Mouse (Mus musculus) G1E-ER4 (cell line): ENCODE data around the gene Bpifa5. TPM values are rescaled to one million over a fixed set of nuclear protein-coding genes. Genes with fewer than 3 reads are reported as not detected.

Experiments used
- GATA1 ChIP-seq: IDR thresholded peaks from one replicate; pipeline ENCODE4 v1.8.0; 2012; ENCODE audit warnings: low read length, inconsistent platforms
- polyA plus RNA-seq: library from polyadenylated mRNA; stranded (reverse); fragments of >175 nt; gene quantifications from 2 replicates; pipeline ENCODE4 v1.2.3, GENCODE M21; 2012

Gene Bpifa5
- polyA plus RNA-seq: not detected in 2 replicates

GRCm38 (mm10) chr2:154162307-154162706 is at the start of gene Bpifa5:
Gene Bpifa5, plus strand, starts transcription at chr2:154162607.
- no peak for TF ChIP-seq GATA1

GRCm38 (mm10) chr2:154117381-154117780 is 45.0 kb upstream of the Bpifa5 start:
- no peak for TF ChIP-seq GATA1

GRCm38 (mm10) chr2:154130120-154130519 is 32.3 kb upstream of the Bpifa5 start, which contains the start of gene Bpifa3:
Gene Bpifa3, plus strand, starts transcription at chr2:154130336.
- TF ChIP-seq GATA1: no peak

- no peak for TF ChIP-seq GATA1
Measured at GRCm38 (mm10) chr2:154142580-154142979, 19.8 kb upstream of the Bpifa5 start, which contains the start of gene Bpifa1. Gene Bpifa1, plus strand, starts transcription at chr2:154142880.

GRCm38 (mm10) chr2:154143735-154144134 is 18.7 kb upstream of the Bpifa5 start:
- no peak for TF ChIP-seq GATA1

- TF ChIP-seq GATA1: no peak
Measured at GRCm38 (mm10) chr2:154147496-154147895, 14.9 kb upstream of the Bpifa5 start.

GRCm38 (mm10) chr2:154158433-154158832 is 4.0 kb upstream of the Bpifa5 start:
- TF ChIP-seq GATA1: no peak

GRCm38 (mm10) chr2:154163306-154163705 is 899 bp downstream of the Bpifa5 start:
- no peak for TF ChIP-seq GATA1

GRCm38 (mm10) chr2:154169172-154169571 is 6.8 kb downstream of the Bpifa5 start:
- no peak for TF ChIP-seq GATA1

- no peak for TF ChIP-seq GATA1
Measured at GRCm38 (mm10) chr2:154171621-154172020, 9.2 kb downstream of the Bpifa5 start.

- no peak for TF ChIP-seq GATA1
Measured at GRCm38 (mm10) chr2:154173313-154173712, 10.9 kb downstream of the Bpifa5 start.

- no peak for TF ChIP-seq GATA1
Measured at GRCm38 (mm10) chr2:154185319-154185718, 22.9 kb downstream of the Bpifa5 start.

- TF ChIP-seq GATA1: no peak
Measured at GRCm38 (mm10) chr2:154185748-154186147, 23.3 kb downstream of the Bpifa5 start.

- TF ChIP-seq GATA1: no peak
Measured at GRCm38 (mm10) chr2:154187468-154187867, 25.1 kb downstream of the Bpifa5 start.

GRCm38 (mm10) chr2:154189877-154190434 is 27.5 kb downstream of the Bpifa5 start:
- TF ChIP-seq GATA1: no peak

- TF ChIP-seq GATA1: no peak
Measured at GRCm38 (mm10) chr2:154190546-154191258, 28.3 kb downstream of the Bpifa5 start, which contains the start of gene Bpifb1. Gene Bpifb1, plus strand, starts transcription at chr2:154190818.

GRCm38 (mm10) chr2:154192141-154192540 is 29.7 kb downstream of the Bpifa5 start:
- TF ChIP-seq GATA1: no peak
